Mouse (Mus musculus): ENCODE data around the gene Spp2. TPM values are rescaled to one million over a fixed set of nuclear protein-coding genes. Genes with fewer than 3 reads are reported as not detected.

Spp2 gene
- total RNA-seq (2023), result not detected

DNA sequence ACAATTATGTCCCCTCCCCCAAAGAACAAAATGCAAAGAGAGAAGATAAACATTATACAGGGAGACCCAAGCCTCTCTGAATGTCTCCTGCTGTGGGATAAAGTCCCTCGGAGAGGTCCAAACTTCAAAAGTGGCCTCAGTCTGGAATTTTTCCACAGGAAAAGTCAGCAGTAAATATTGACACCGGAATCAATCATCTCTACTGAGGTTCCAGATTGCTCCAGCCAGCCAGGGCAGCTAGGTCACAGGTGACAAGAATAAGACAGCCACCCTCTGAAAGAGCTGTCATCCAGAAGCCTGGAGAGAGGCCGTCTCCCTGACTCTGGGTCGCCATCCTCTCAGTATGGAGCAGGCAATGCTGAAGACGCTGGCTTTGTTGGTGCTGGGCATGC lies at the start of gene Spp2:
Spp2 (plus strand) TSS at position 155 of the 392 bp plus-strand sequence.

Other genes starting within 250 kb of the Spp2 start
- 10 to 100 TPM in 1 of 2 experiments, 1 to 10 TPM in 1; 8.0 to 11.5 TPM for gene Ugt1a5, start 240.9 kb upstream of the Spp2 start, total RNA-seq (2023)
- gene Ugt1a2, start 206.4 kb upstream of the Spp2 start, total RNA-seq (2023), result 1 to 10 TPM; 5.5 to 5.7 TPM
- gene Dnajb3, start 201.2 kb upstream of the Spp2 start, total RNA-seq (2023), result under 1 TPM in 1 of 2 experiments, not detected in 1; 0.52 TPM
- 1 to 10 TPM; 5.9 to 6.4 TPM for gene Ugt1a1, start 195.0 kb upstream of the Spp2 start, total RNA-seq (2023)
- 1 to 10 TPM; 1.3 to 2.1 TPM for gene Mroh2a, start 180.0 kb upstream of the Spp2 start, total RNA-seq (2023)
- 10 to 100 TPM; 66.1 to 71.8 TPM for gene Hjurp, start 129.3 kb upstream of the Spp2 start, total RNA-seq (2023)
- not detected for gene Trpm8, start 129.3 kb upstream of the Spp2 start, total RNA-seq (2023)
- not detected for gene Glrp1, start 103.1 kb downstream of the Spp2 start, total RNA-seq (2023)